Mouse (Mus musculus): ENCODE results near the gene 1700092M07Rik. TPM values are rescaled to one million over a fixed set of nuclear protein-coding genes. Genes with fewer than 3 reads are reported as not detected.
"Not testable (repeated sequence)": the region's sequence is repeated elsewhere in the genome, so short reads cannot be mapped to it uniquely, and the experiment has no call there.

Gene 1700092M07Rik
- polyA plus RNA-seq, 1 experiment from 2014 or later = 2.8 TPM

GRCm38 (mm10) chr19:8722559-8722906, 18.0 kb upstream of the 1700092M07Rik start:
- Histone ChIP-seq H3K27me3 (ENCODE audit: insufficient read depth, poor library complexity, severe bottlenecking) (no peaks in the 10 kb centered on the region), H3K9me3 (no peaks in the 10 kb centered on the region), H3K4me3 (peak overlapping the region; percentile 72), H3K27ac (peak overlapping the region; percentile 93), H3K4me1 (replicated peaks) (peaks cover 26% of the 10 kb centered on the region), H3K36me3 (peaks cover 32% of the 10 kb centered on the region)
- 3% methylated on average over 5 of the region's 5 CpGs for WGBS
- DNase-seq (ENCODE audit: low spot score) = no peak

- Histone ChIP-seq H3K4me1 (replicated peaks) (peaks cover 26% of the 10 kb centered on the region), H3K4me3 (peak within 1 kb of the TSS; percentile 72), H3K27ac (peak within 1 kb of the TSS; percentile 93), H3K36me3 (peaks cover 32% of the 10 kb centered on the region), H3K9me3 (no peaks in the 10 kb centered on the region), H3K27me3 (ENCODE audit: insufficient read depth, poor library complexity, severe bottlenecking) (no peaks in the 10 kb centered on the region)
- DNase-seq (ENCODE audit: low spot score) = peak; percentile 97
- under 1% methylated on average over 50 of the region's 50 CpGs for WGBS
These were observed 17.5 kb upstream of the 1700092M07Rik start, which contains the start of gene Slc3a2 for GRCm38 (mm10) chr19:8722907-8723573. TSS of gene Slc3a2 (minus strand) at chr19:8723369.

- peaks cover 26% of the 10 kb centered on the region for H3K4me1 ChIP-seq (replicated peaks)
- H3K27me3 ChIP-seq (ENCODE audit: insufficient read depth, poor library complexity, severe bottlenecking) = no peaks in the 10 kb centered on the region
- H3K27ac ChIP-seq = peak overlapping the region; percentile 93
- H3K4me3 ChIP-seq = peak overlapping the region; percentile 72
- peak; percentile 28 for DNase-seq (ENCODE audit: low spot score)
- H3K36me3 ChIP-seq = peaks cover 32% of the 10 kb centered on the region
- under 1% methylated on average over 20 of the region's 20 CpGs for WGBS
- no peaks in the 10 kb centered on the region for H3K9me3 ChIP-seq
These were observed 16.8 kb upstream of the 1700092M07Rik start for GRCm38 (mm10) chr19:8723574-8724346.

GRCm38 (mm10) chr19:8724392-8724791, 16.1 kb upstream of the 1700092M07Rik start:
- Histone ChIP-seq H3K36me3 (peaks cover 32% of the 10 kb centered on the region), H3K9me3 (no peaks in the 10 kb centered on the region), H3K27me3 (ENCODE audit: insufficient read depth, poor library complexity, severe bottlenecking) (no peaks in the 10 kb centered on the region), H3K27ac (peak overlapping the region; percentile 93), H3K4me3 (peak overlapping the region; percentile 72), H3K4me1 (replicated peaks) (peaks cover 26% of the 10 kb centered on the region)
- DNase-seq (ENCODE audit: low spot score) = no peak
- WGBS = 6% methylated on average over 2 of the region's 2 CpGs

- H3K4me3 ChIP-seq = peak overlapping the region; percentile 72
- WGBS = 61% methylated on average over 4 of the region's 4 CpGs
- peaks cover 32% of the 10 kb centered on the region for H3K36me3 ChIP-seq
- no peaks in the 10 kb centered on the region for H3K9me3 ChIP-seq
- H3K27me3 ChIP-seq (ENCODE audit: insufficient read depth, poor library complexity, severe bottlenecking) = no peaks in the 10 kb centered on the region
- H3K4me1 ChIP-seq (replicated peaks) = peaks cover 26% of the 10 kb centered on the region
- H3K27ac ChIP-seq = no peak overlapping the region
- DNase-seq (ENCODE audit: low spot score) = no peak
These were observed 15.4 kb upstream of the 1700092M07Rik start for GRCm38 (mm10) chr19:8725081-8725613.

- Histone ChIP-seq H3K4me3 (no peak overlapping the region), H3K27ac (no peak overlapping the region), H3K27me3 (ENCODE audit: insufficient read depth, poor library complexity, severe bottlenecking) (no peaks in the 10 kb centered on the region), H3K9me3 (no peaks in the 10 kb centered on the region), H3K36me3 (peaks cover 32% of the 10 kb centered on the region), H3K4me1 (replicated peaks) (peaks cover 26% of the 10 kb centered on the region)
- DNase-seq (ENCODE audit: low spot score) = no peak
- WGBS = 13% methylated on average over 3 of the region's 3 CpGs
These were observed 13.7 kb upstream of the 1700092M07Rik start for GRCm38 (mm10) chr19:8726609-8727390.

- no peak for DNase-seq (ENCODE audit: low spot score)
These were observed 12.9 kb upstream of the 1700092M07Rik start for GRCm38 (mm10) chr19:8727495-8728114.

GRCm38 (mm10) chr19:8728335-8729099, 12.0 kb upstream of the 1700092M07Rik start:
- H3K27ac ChIP-seq; H3K4me3 ChIP-seq; DNase-seq (ENCODE audit: low spot score); H3K27me3 ChIP-seq (ENCODE audit: insufficient read depth, poor library complexity, severe bottlenecking); H3K9me3 ChIP-seq: not testable (repeated sequence)
- WGBS = 47% methylated on average over 3 of the region's 3 CpGs
- Histone ChIP-seq H3K36me3 (peaks cover 32% of the 10 kb centered on the region), H3K4me1 (replicated peaks) (peaks cover 18% of the 10 kb centered on the region)

More at GRCm38 (mm10) chr19:8727495-8728114, 12.9 kb upstream of the 1700092M07Rik start:
- peaks cover 18% of the 10 kb centered on the region for H3K4me1 ChIP-seq (replicated peaks)
- WGBS = 29% methylated on average over 5 of the region's 5 CpGs
- H3K4me3 ChIP-seq = no peak overlapping the region
- no peaks in the 10 kb centered on the region for H3K27me3 ChIP-seq (ENCODE audit: insufficient read depth, poor library complexity, severe bottlenecking)
- no peaks in the 10 kb centered on the region for H3K9me3 ChIP-seq
- H3K27ac ChIP-seq = no peak overlapping the region
- peaks cover 32% of the 10 kb centered on the region for H3K36me3 ChIP-seq

GRCm38 (mm10) chr19:8734334-8734733, 6.2 kb upstream of the 1700092M07Rik start:
- no peak for DNase-seq (ENCODE audit: low spot score)
- Histone ChIP-seq H3K4me3 (no peak overlapping the region), H3K27me3 (ENCODE audit: insufficient read depth, poor library complexity, severe bottlenecking) (no peaks in the 10 kb centered on the region), H3K4me1 (replicated peaks) (peaks cover 14% of the 10 kb centered on the region), H3K27ac (no peak overlapping the region), H3K9me3 (no peaks in the 10 kb centered on the region), H3K36me3 (peaks cover 20% of the 10 kb centered on the region)
- 76% methylated on average over 3 of the region's 3 CpGs for WGBS

GRCm38 (mm10) chr19:8735389-8736159, 4.9 kb upstream of the 1700092M07Rik start, which contains the start of gene Wdr74:
TSS of gene Wdr74 (plus strand) at chr19:8735827.
- H3K27me3 ChIP-seq (ENCODE audit: insufficient read depth, poor library complexity, severe bottlenecking) = no peaks in the 10 kb centered on the region
- peak; percentile 90 for DNase-seq (ENCODE audit: low spot score)
- peaks cover 32% of the 10 kb centered on the region for H3K36me3 ChIP-seq
- peak within 1 kb of the TSS; percentile 84 for H3K27ac ChIP-seq
- no peaks in the 10 kb centered on the region for H3K9me3 ChIP-seq
- H3K4me3 ChIP-seq = peak within 1 kb of the TSS; percentile 96
- peaks cover 16% of the 10 kb centered on the region for H3K4me1 ChIP-seq (replicated peaks)
- WGBS = under 1% methylated on average over 32 of the region's 32 CpGs

GRCm38 (mm10) chr19:8736160-8736467, 4.4 kb upstream of the 1700092M07Rik start:
- H3K27ac ChIP-seq = peak overlapping the region; percentile 84
- H3K27me3 ChIP-seq (ENCODE audit: insufficient read depth, poor library complexity, severe bottlenecking) = no peaks in the 10 kb centered on the region
- H3K36me3 ChIP-seq = peaks cover 35% of the 10 kb centered on the region
- DNase-seq (ENCODE audit: low spot score) = no peak
- 2% methylated on average over 11 of the region's 11 CpGs for WGBS
- no peaks in the 10 kb centered on the region for H3K9me3 ChIP-seq
- peaks cover 22% of the 10 kb centered on the region for H3K4me1 ChIP-seq (replicated peaks)
- peak overlapping the region; percentile 96 for H3K4me3 ChIP-seq

All from hindbrain, embryonic 10.5 days (tissue).